Comparison of ENCODE assay signal across 9 mouse cellular contexts in genomic region chr8:61283169-61284081, GRCm38 (mm10). TPM values are rescaled to one million over a fixed set of nuclear protein-coding genes. Genes with fewer than 3 reads are reported as not detected.
DNase-seq lines count a peak whose midpoint lies in the region; ATAC-seq lines count a peak whose summit lies in the region.
"Had no signal": no experiment of that assay in that cellular context is flagged by ENCODE, and none has a peak within 500 bp of the region (broad histone marks: within the 10 kb centered on the region; RNA-seq: fewer than 3 reads in every experiment).

No protein-coding gene starts in this region.

- H3K27ac ChIP-seq in limb, embryonic 12.5 days, result peak overlapping the region; percentile 59
- H3K27ac ChIP-seq in midbrain, embryonic 15.5 days, result no peak overlapping the region
- H3K27ac ChIP-seq: macrophage had no signal

- H3K4me1 ChIP-seq in limb, embryonic 12.5 days (replicated peaks), result peaks cover 61% of the 10 kb centered on the region
- peaks cover 6% of the 10 kb centered on the region for H3K4me1 ChIP-seq in midbrain, embryonic 15.5 days

- no peak overlapping the region for H3K9ac ChIP-seq in limb, embryonic 12.5 days (replicated peaks)
- H3K9ac ChIP-seq in midbrain, embryonic 15.5 days, result no peak overlapping the region

- DNase-seq in gastrocnemius, postnatal 25 days, result peak; percentile 20
- DNase-seq in gastrocnemius, adult 18-20 months (ENCODE audit: low spot score), result no peak
- peak; percentile 27 for DNase-seq in adrenal gland, postnatal 25 days
- peak; percentile 47 for DNase-seq in heart, postnatal 4 days
- no peak for DNase-seq in spleen, postnatal 4 days (ENCODE audit: low spot score in 2 of 2)

- no peaks in the 10 kb centered on the region for H3K36me3 ChIP-seq in limb, embryonic 12.5 days
- no peaks in the 10 kb centered on the region for H3K36me3 ChIP-seq in midbrain, embryonic 15.5 days (replicated peaks)

- no peak overlapping the region for H3K4me3 ChIP-seq in limb, embryonic 12.5 days (replicated peaks)
- H3K4me3 ChIP-seq in midbrain, embryonic 15.5 days, result no peak overlapping the region

- no peak overlapping the region; the same call in 1 of the 2 replicates for H3K4me2 ChIP-seq in limb, embryonic 12.5 days
- H3K4me2 ChIP-seq in midbrain, embryonic 15.5 days, result no peak overlapping the region

- WGBS in limb, embryonic 12.5 days, result 6% methylated on average over 12 of the region's 12 CpGs
- WGBS in midbrain, embryonic 15.5 days, result 10% methylated on average over 12 of the region's 12 CpGs

- H3K27me3 ChIP-seq in limb, embryonic 12.5 days, result no peaks in the 10 kb centered on the region
- no peaks in the 10 kb centered on the region for H3K27me3 ChIP-seq in midbrain, embryonic 15.5 days (replicated peaks)

- H3K9me3 ChIP-seq in limb, embryonic 12.5 days, result no peaks in the 10 kb centered on the region
- no peaks in the 10 kb centered on the region for H3K9me3 ChIP-seq in midbrain, embryonic 15.5 days

- no peak for ATAC-seq in limb, embryonic 12.5 days (ENCODE audit: insufficient number of reproducible peaks, insufficient read depth, low FRiP score, low TSS enrichment, low read depth)
- ATAC-seq in midbrain, embryonic 15.5 days (replicated peaks), result peak; percentile 28; the same call in 1 of the 2 replicates
- no peak for ATAC-seq in erythroid progenitor cell, adult 5-6 weeks (replicated peaks; ENCODE audit: low FRiP score, poor library complexity, severe bottlenecking)

RNA-seq across cellular contexts. Expression of gene Sh3rf1, which starts 59.8 kb away (rescaled TPM):
- total RNA-seq in gastrocnemius, postnatal 25 days (2021), result 1 to 10 TPM; 1.9 to 2.2 TPM
- 1 to 10 TPM; 1.0 to 2.8 TPM for total RNA-seq in gastrocnemius, adult 18-20 months (2021)
- total RNA-seq in adrenal gland, postnatal 25 days (2021), result 10.6 and 13.0 TPM in 2 replicates
- 10 to 100 TPM; 10.1 to 11.3 TPM for total RNA-seq in heart, postnatal 4 days (2021)
- polyA plus RNA-seq in limb, embryonic 12.5 days (2016; fragmentation: Nextera tagmentation; extraction: Ambion mirVana), result 9.1 and 10.7 TPM in 2 replicates
- polyA plus RNA-seq in midbrain, embryonic 15.5 days (2015; fragmentation: Nextera tagmentation; extraction: Ambion mirVana), result 29.9 and 30.7 TPM in 2 replicates
- total RNA-seq in erythroid progenitor cell, adult 5-6 weeks (2015; ENCODE audit: low replicate concordance), result not detected in 2 replicates
- total RNA-seq in erythroid progenitor cell, adult 5-6 weeks (2017; ENCODE audit: low replicate concordance), result 2.8 TPM in 1 of 2 replicates, not detected in the other

Comparison
In these comparisons a context has a peak if more than half of its experiments do, and no peak if none do; other contexts are left out.
1. DNase-seq: peak in gastrocnemius, postnatal 25 days (single experiment), adrenal gland, postnatal 25 days (single experiment) and heart, postnatal 4 days (single experiment); none in gastrocnemius, adult 18-20 months (single experiment) and spleen, postnatal 4 days (0 of 2).